Mouse (Mus musculus) intestine, embryonic 16.5 days (tissue): Measurements from ENCODE around the gene Slc11a1. TPM values are rescaled to one million over a fixed set of nuclear protein-coding genes. Genes with fewer than 3 reads are reported as not detected.

Source experiments
- ATAC-seq: fragments of 200-750 bp; cut with Nextera tagmentation; 2 replicates; pipeline ENCODE4 v1.8.0; 2017; ENCODE audit warnings: moderate TSS enrichment, moderate library complexity
- H3K27ac ChIP-seq: fragments of 300-500 bp; sonication (generic); 2 replicates; pipeline ENCODE4 v1.5.1; 2014; ENCODE audit warnings: mild to moderate bottlenecking, low read length
- H3K27me3 ChIP-seq: fragments of 300-500 bp; sonication (generic); replicated peaks from 2 replicates; pipeline ENCODE4 v1.6.1; 2014; ENCODE audit warnings: low read length, control low read depth, mixed read lengths; ENCODE audit not compliant: control insufficient read depth, insufficient read depth
- H3K36me3 ChIP-seq: fragments of 300-500 bp; sonication (generic); 2 replicates; pipeline ENCODE4 v1.6.1; 2014; ENCODE audit warnings: low read length, control low read depth; ENCODE audit not compliant: control insufficient read depth, insufficient read depth
- H3K4me1 ChIP-seq: fragments of 300-500 bp; sonication (generic); 2 replicates; pipeline ENCODE4 v1.6.1; 2014; ENCODE audit warnings: low read length, control low read depth, mixed read lengths; ENCODE audit not compliant: control insufficient read depth, insufficient read depth
- H3K4me2 ChIP-seq: fragments of 300-500 bp; sonication (generic); 2 replicates; pipeline ENCODE4 v1.6.1; 2014; ENCODE audit warnings: low read depth, low read length, control low read depth
- H3K4me3 ChIP-seq: fragments of 300-500 bp; sonication (generic); 2 replicates; pipeline ENCODE4 v1.5.1; 2014; ENCODE audit warnings: mild to moderate bottlenecking, low read length
- H3K9ac ChIP-seq: fragments of 300-500 bp; sonication (generic); 2 replicates; pipeline ENCODE4 v1.6.1; 2014; ENCODE audit warnings: low read depth, low read length
- H3K9me3 ChIP-seq: fragments of 300-500 bp; sonication (generic); 2 replicates; pipeline ENCODE4 v1.6.1; 2016; ENCODE audit warnings: low read length, control low read depth; ENCODE audit not compliant: control insufficient read depth
- WGBS: fragments of 180-500 bp; shearing (Covaris S2); extraction: QIAGEN DNeasy Blood & Tissue Kit; methylation state at CpG from one replicate; pipeline ENCODE4 v1.1.7; 2014; 5-methylcytosine and 5-hydroxymethylcytosine counted together
- polyA plus RNA-seq: library from polyadenylated mRNA; unstranded; fragments of >200 nt; fragmentation: Nextera tagmentation; extraction: Ambion mirVana; gene quantifications from 2 replicates; pipeline ENCODE4 v1.2.1, GENCODE M21; 2015

Gene Slc11a1
- polyA plus RNA-seq, 1 experiment from 2014 or later, result 8.0 TPM

DNA sequence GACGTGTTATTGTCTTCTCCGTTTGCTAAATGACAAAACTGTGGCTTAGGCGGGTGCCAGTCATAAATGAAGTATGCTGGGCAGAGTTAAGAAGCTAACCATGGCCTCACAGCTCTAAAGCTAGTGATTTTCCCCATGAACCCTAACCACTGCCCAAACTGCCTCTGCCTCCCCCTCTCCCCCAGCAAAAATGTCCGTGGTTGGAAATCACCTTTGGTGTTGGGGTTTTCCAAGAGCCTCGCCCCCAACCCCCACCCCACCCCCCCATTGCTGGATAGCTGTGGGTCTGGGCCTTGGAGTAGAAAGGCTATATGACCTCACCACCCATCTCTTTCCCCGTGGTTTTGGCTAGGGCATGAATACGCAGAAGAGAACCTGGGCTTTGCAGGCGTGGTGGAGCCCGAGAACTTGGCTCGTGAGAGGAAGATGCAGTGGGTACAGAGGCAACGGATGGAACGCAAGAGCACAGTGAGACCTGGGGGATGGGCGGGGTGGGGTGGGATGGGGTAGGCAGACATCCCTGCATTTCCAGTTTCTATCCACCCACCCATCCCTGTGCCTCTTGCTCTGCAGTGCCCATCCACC is 23.7 kb upstream of the Slc11a1 start:
- H3K4me1 ChIP-seq, result no peaks in the 10 kb centered on the region
- WGBS, result 91% methylated on average over 13 of the region's 13 CpGs
- no peak for ATAC-seq
- no peak overlapping the region for H3K4me2 ChIP-seq
- no peaks in the 10 kb centered on the region for H3K27me3 ChIP-seq
- no peak overlapping the region for H3K27ac ChIP-seq
- 0 out of 2 replicates have a peak, but pooled peaks cover 6% of the 10 kb centered on the region for H3K36me3 ChIP-seq
- H3K9ac ChIP-seq, result no peak overlapping the region
- H3K9me3 ChIP-seq, result no peaks in the 10 kb centered on the region
- no peak overlapping the region for H3K4me3 ChIP-seq

GRCm38 (mm10) chr1:74352532-74353096 is 22.4 kb upstream of the Slc11a1 start:
- no peak for ATAC-seq
- 0 out of 2 replicates have a peak, but pooled peaks cover 6% of the 10 kb centered on the region for H3K36me3 ChIP-seq
- H3K27me3 ChIP-seq, result no peaks in the 10 kb centered on the region
- no peak overlapping the region for H3K9ac ChIP-seq
- H3K9me3 ChIP-seq, result no peaks in the 10 kb centered on the region
- no peak overlapping the region for H3K27ac ChIP-seq
- H3K4me2 ChIP-seq, result no peak overlapping the region
- H3K4me1 ChIP-seq, result no peaks in the 10 kb centered on the region
- H3K4me3 ChIP-seq, result no peak overlapping the region
- WGBS, result 81% methylated on average over 5 of the region's 5 CpGs

GRCm38 (mm10) chr1:74353453-74354229 is 21.4 kb upstream of the Slc11a1 start:
- Histone ChIP-seq H3K27me3 (no peaks in the 10 kb centered on the region), H3K9ac (no peak overlapping the region), H3K9me3 (no peaks in the 10 kb centered on the region), H3K4me3 (no peak overlapping the region), H3K4me1 (no peaks in the 10 kb centered on the region), H3K27ac (no peak overlapping the region), H3K4me2 (no peak overlapping the region), H3K36me3 (0 out of 2 replicates have a peak, but pooled peaks cover 6% of the 10 kb centered on the region)
- WGBS, result 93% methylated on average over 9 of the region's 9 CpGs
- ATAC-seq, result no peak

DNA sequence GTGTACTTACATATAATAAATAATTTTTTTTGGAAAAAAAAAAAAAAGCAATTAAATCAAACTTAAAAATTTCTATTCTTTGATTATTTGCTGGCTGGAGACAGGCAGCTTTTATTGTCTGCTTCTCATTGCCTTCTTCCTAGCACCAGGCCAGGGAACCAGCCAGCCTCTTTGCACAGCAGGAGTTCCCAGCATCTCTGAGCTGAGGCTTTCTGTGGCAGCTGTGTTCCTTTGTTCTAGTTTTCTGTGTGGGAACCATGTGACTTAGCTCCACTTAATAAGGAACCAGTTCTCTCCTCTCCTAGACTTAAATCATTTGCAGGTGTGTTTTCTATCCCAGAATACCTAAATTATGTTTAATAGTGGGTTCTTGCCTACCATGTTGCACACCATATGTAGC is 17.5 kb upstream of the Slc11a1 start:
- H3K4me2 ChIP-seq, result no peak overlapping the region
- no peak overlapping the region for H3K9ac ChIP-seq
- ATAC-seq, result no peak
- H3K4me3 ChIP-seq, result no peak overlapping the region
- H3K4me1 ChIP-seq, result no peaks in the 10 kb centered on the region
- no peak overlapping the region for H3K27ac ChIP-seq
- no peaks in the 10 kb centered on the region for H3K36me3 ChIP-seq
- no peaks in the 10 kb centered on the region for H3K9me3 ChIP-seq
- no peaks in the 10 kb centered on the region for H3K27me3 ChIP-seq

GRCm38 (mm10) chr1:74359952-74360517 is 15.0 kb upstream of the Slc11a1 start:
- no peak overlapping the region for H3K4me3 ChIP-seq
- WGBS, result 88% methylated on average over 5 of the region's 5 CpGs
- H3K9me3 ChIP-seq, result no peaks in the 10 kb centered on the region
- no peaks in the 10 kb centered on the region for H3K36me3 ChIP-seq
- no peak overlapping the region for H3K9ac ChIP-seq
- no peaks in the 10 kb centered on the region for H3K4me1 ChIP-seq
- no peak overlapping the region for H3K4me2 ChIP-seq
- H3K27ac ChIP-seq, result no peak overlapping the region
- H3K27me3 ChIP-seq, result no peaks in the 10 kb centered on the region
- no peak for ATAC-seq

GRCm38 (mm10) chr1:74361812-74362211 is 13.2 kb upstream of the Slc11a1 start, which contains the start of gene Catip:
TSS of gene Catip (plus strand) at chr1:74362108.
- H3K4me2 ChIP-seq, result no peak within 1 kb of the TSS
- H3K4me3 ChIP-seq, result no peak within 1 kb of the TSS
- ATAC-seq, result peak; percentile 76
- WGBS, result 4% methylated on average over 2 of the region's 2 CpGs
- H3K4me1 ChIP-seq, result no peaks in the 10 kb centered on the region
- H3K9me3 ChIP-seq, result no peaks in the 10 kb centered on the region
- H3K9ac ChIP-seq, result no peak within 1 kb of the TSS
- H3K36me3 ChIP-seq, result no peaks in the 10 kb centered on the region
- no peak within 1 kb of the TSS for H3K27ac ChIP-seq
- no peaks in the 10 kb centered on the region for H3K27me3 ChIP-seq

DNA sequence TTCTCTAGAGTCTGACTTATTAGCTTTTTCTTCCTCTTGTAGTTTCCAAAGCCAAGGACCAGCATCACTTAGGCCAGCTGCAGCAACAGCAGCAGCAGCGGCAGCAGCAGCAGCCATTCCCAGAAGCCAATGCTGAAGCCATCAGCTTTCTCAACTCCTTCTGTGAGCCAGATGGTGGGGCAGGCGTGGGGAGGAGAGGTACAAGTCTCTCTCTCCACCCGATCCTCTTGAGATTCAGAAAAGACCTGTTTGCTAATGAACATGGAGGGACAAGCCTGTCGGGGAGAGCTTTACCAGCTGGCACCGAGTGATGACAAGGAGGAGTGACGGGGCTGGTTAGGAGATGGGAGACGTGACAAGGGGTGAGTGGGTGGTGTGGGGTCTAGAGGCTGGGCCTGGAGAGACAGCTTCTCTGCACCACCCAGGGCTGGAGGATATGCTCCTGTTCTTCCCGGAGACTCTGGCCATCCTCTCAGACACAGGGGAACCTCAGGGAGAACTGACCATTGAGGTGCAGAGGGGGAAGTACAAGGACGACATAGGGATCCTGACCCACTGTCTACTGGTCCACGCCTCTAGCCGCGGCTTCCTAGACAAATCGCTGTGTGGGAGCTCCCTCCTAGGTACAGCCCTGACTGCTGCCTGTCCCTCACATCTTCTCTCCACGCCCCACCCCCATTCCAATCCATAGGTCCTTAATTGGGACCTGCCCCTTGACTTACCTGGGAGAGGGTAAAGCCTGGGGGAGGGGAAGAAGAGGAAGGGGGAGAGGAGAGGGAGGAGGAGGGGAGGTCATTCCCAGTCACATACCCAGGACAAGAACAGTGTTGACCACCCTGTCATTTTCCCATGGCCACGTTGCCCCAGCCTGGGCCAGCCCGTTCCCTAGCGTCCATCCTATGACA is 12.4 kb upstream of the Slc11a1 start:
- ATAC-seq, result peak; percentile 14; the same call in 1 of the 2 replicates
- no peak overlapping the region for H3K9ac ChIP-seq
- H3K4me2 ChIP-seq, result no peak overlapping the region

GRCm38 (mm10) chr1:74363437-74363836 is 11.6 kb upstream of the Slc11a1 start:
- Histone ChIP-seq H3K27ac (no peak overlapping the region), H3K9me3 (no peaks in the 10 kb centered on the region), H3K27me3 (no peaks in the 10 kb centered on the region), H3K9ac (no peak overlapping the region), H3K36me3 (no peaks in the 10 kb centered on the region), H3K4me2 (no peak overlapping the region), H3K4me3 (no peak overlapping the region), H3K4me1 (peaks cover 5% of the 10 kb centered on the region)
- ATAC-seq, result no peak
- WGBS, result 60% methylated on average over 5 of the region's 5 CpGs

More for the DNA sequence above, 12.4 kb upstream of the Slc11a1 start:
- Histone ChIP-seq H3K4me3 (no peak overlapping the region), H3K27ac (no peak overlapping the region), H3K36me3 (no peaks in the 10 kb centered on the region), H3K9me3 (no peaks in the 10 kb centered on the region), H3K4me1 (no peaks in the 10 kb centered on the region), H3K27me3 (no peaks in the 10 kb centered on the region)
- WGBS, result 60% methylated on average over 17 of the region's 17 CpGs
